Mouse (Mus musculus): ENCODE results near the gene Theg. TPM values are rescaled to one million over a fixed set of nuclear protein-coding genes. Genes with fewer than 3 reads are reported as not detected.

Theg gene
- polyA plus RNA-seq, 1 experiment from 2014 or later: not detected

GRCm38 (mm10) chr10:79594111-79594510, 7.0 kb upstream of the Theg start:
- peaks cover 6% of the 10 kb centered on the region; the same call in 1 of the 2 replicates for H3K27me3 ChIP-seq
- no peaks in the 10 kb centered on the region; the same call in 1 of the 2 replicates for H3K9me3 ChIP-seq (replicated peaks)
- no peak overlapping the region for H3K27ac ChIP-seq (replicated peaks)
- no peak overlapping the region for H3K4me2 ChIP-seq (replicated peaks)
- no peaks in the 10 kb centered on the region for H3K4me1 ChIP-seq
- no peak overlapping the region for H3K4me3 ChIP-seq (replicated peaks)
- ATAC-seq (ENCODE audit: insufficient number of reproducible peaks, low FRiP score, low TSS enrichment, low read depth): no peak
- 55% methylated on average over 6 of the region's 6 CpGs for WGBS
- no peak overlapping the region for H3K9ac ChIP-seq
- no peaks in the 10 kb centered on the region for H3K36me3 ChIP-seq

- no peak for ATAC-seq (ENCODE audit: insufficient number of reproducible peaks, low FRiP score, low TSS enrichment, low read depth)
- H3K27ac ChIP-seq (replicated peaks): no peak overlapping the region
- peaks cover 4% of the 10 kb centered on the region; the same call in 1 of the 2 replicates for H3K27me3 ChIP-seq
- no peaks in the 10 kb centered on the region for H3K36me3 ChIP-seq
- no peaks in the 10 kb centered on the region for H3K4me1 ChIP-seq
- no peak overlapping the region for H3K4me3 ChIP-seq (replicated peaks)
- no peaks in the 10 kb centered on the region; the same call in 1 of the 2 replicates for H3K9me3 ChIP-seq (replicated peaks)
- no peak overlapping the region for H3K4me2 ChIP-seq (replicated peaks)
- H3K9ac ChIP-seq: no peak overlapping the region
- WGBS: 90% methylated on average over 1 of the region's 1 CpGs
These were observed 3.6 kb upstream of the Theg start for GRCm38 (mm10) chr10:79590702-79591101.

DNA sequence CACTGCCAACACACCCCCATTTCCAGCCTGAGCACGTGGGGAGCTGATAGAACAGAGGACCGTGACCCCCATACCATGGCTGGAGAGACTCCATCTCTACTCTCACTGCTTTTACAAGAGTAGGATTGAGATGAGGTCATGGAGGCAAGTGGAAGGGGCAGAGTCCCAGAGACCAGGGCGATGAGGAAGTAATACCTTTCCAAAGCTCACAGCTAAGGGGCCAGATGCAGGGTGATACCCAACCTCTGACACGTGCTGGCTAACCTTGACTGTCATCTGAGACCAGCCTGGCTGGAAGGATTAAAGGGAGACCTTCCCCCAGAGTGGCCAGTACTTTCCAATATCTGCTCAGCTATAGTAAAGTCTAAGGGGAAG, 608 bp upstream of the Theg start:
- Histone ChIP-seq H3K4me3 (replicated peaks) (no peak overlapping the region), H3K27ac (replicated peaks) (no peak overlapping the region), H3K4me1 (no peaks in the 10 kb centered on the region), H3K36me3 (no peaks in the 10 kb centered on the region), H3K4me2 (replicated peaks) (no peak overlapping the region), H3K9me3 (replicated peaks) (no peaks in the 10 kb centered on the region; the same call in 1 of the 2 replicates), H3K9ac (no peak overlapping the region), H3K27me3 (no peaks in the 10 kb centered on the region)
- no peak for ATAC-seq (ENCODE audit: insufficient number of reproducible peaks, low FRiP score, low TSS enrichment, low read depth)
- whole genome bisulfite sequencing: 62% methylated on average over 4 of the region's 4 CpGs

DNA sequence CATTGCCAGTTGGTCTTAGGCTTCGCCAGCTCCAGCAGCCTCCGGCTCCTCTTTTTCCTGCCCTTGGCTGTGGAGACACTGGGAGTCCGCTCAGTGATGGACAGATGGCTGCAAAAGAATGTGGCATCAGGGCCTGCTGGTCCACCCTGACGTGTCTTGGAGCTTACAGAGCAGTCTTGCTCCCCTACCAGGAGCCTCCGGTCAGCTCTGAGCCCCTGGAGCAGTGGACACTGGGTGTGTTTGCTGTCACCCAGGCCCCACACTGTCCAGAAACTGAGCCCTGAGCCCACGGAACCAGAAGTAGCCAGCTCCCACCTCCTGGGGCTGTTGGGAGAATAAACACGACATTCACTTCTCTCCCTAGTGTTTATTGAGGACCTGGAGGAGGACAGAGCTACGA, 888 bp downstream of the Theg start:
- H3K9ac ChIP-seq: no peak overlapping the region
- 73% methylated on average over 8 of the region's 8 CpGs for WGBS
- no peaks in the 10 kb centered on the region for H3K27me3 ChIP-seq
- H3K9me3 ChIP-seq (replicated peaks): no peaks in the 10 kb centered on the region
- no peak for ATAC-seq (ENCODE audit: insufficient number of reproducible peaks, low FRiP score, low TSS enrichment, low read depth)
- H3K4me3 ChIP-seq (replicated peaks): no peak overlapping the region
- no peak overlapping the region for H3K27ac ChIP-seq (replicated peaks)
- no peaks in the 10 kb centered on the region for H3K4me1 ChIP-seq
- no peak overlapping the region for H3K4me2 ChIP-seq (replicated peaks)
- no peaks in the 10 kb centered on the region for H3K36me3 ChIP-seq

DNA sequence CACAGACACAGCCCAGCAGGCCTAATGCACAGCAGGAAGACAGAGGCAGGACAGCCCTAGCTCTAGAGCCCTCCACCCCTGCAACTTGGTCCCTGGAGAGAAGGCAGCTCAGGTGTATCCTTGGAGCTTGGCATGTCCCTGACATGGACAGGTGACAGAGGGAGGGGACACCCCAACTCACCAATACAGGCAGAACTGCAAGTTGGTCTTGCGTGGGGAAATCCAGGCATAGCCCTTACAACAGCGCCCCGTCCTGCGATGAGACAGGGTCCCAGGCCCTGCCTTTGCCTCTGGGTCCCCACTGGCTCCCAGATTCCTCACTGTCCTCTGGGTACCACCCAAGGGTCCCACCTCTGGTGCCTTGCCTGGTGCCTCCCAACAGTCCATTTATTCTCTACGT, 1.4 kb downstream of the Theg start:
- H3K36me3 ChIP-seq: no peaks in the 10 kb centered on the region
- H3K27ac ChIP-seq (replicated peaks): no peak overlapping the region
- no peak overlapping the region for H3K4me2 ChIP-seq (replicated peaks)
- H3K4me1 ChIP-seq: no peaks in the 10 kb centered on the region
- no peaks in the 10 kb centered on the region for H3K27me3 ChIP-seq
- no peak overlapping the region for H3K4me3 ChIP-seq (replicated peaks)
- WGBS: 87% methylated on average over 4 of the region's 5 CpGs
- H3K9me3 ChIP-seq (replicated peaks): no peaks in the 10 kb centered on the region
- no peak overlapping the region for H3K9ac ChIP-seq
- ATAC-seq (ENCODE audit: insufficient number of reproducible peaks, low FRiP score, low TSS enrichment, low read depth): peak; percentile 3; the same call in 1 of the 2 replicates

GRCm38 (mm10) chr10:79585136-79585535, 2.0 kb downstream of the Theg start:
- Histone ChIP-seq H3K27me3 (no peaks in the 10 kb centered on the region), H3K9ac (no peak overlapping the region), H3K27ac (replicated peaks) (no peak overlapping the region), H3K36me3 (no peaks in the 10 kb centered on the region), H3K9me3 (replicated peaks) (no peaks in the 10 kb centered on the region), H3K4me2 (replicated peaks) (no peak overlapping the region), H3K4me1 (no peaks in the 10 kb centered on the region), H3K4me3 (replicated peaks) (no peak overlapping the region)
- ATAC-seq (ENCODE audit: insufficient number of reproducible peaks, low FRiP score, low TSS enrichment, low read depth): no peak
- 81% methylated on average over 6 of the region's 6 CpGs for WGBS

- no peak for ATAC-seq (ENCODE audit: insufficient number of reproducible peaks, low FRiP score, low TSS enrichment, low read depth)
- WGBS: 71% methylated on average over 9 of the region's 9 CpGs
- Histone ChIP-seq H3K9ac (no peak overlapping the region), H3K4me3 (replicated peaks) (no peak overlapping the region), H3K27ac (replicated peaks) (no peak overlapping the region), H3K4me1 (no peaks in the 10 kb centered on the region), H3K4me2 (replicated peaks) (no peak overlapping the region), H3K9me3 (replicated peaks) (no peaks in the 10 kb centered on the region), H3K36me3 (no peaks in the 10 kb centered on the region), H3K27me3 (no peaks in the 10 kb centered on the region)
These were observed 2.7 kb downstream of the Theg start for GRCm38 (mm10) chr10:79584426-79584825.

- Histone ChIP-seq H3K9me3 (replicated peaks) (no peaks in the 10 kb centered on the region), H3K36me3 (no peaks in the 10 kb centered on the region), H3K4me2 (replicated peaks) (no peak overlapping the region), H3K27me3 (no peaks in the 10 kb centered on the region), H3K9ac (no peak overlapping the region), H3K4me3 (replicated peaks) (no peak overlapping the region), H3K4me1 (no peaks in the 10 kb centered on the region), H3K27ac (replicated peaks) (no peak overlapping the region)
- ATAC-seq (ENCODE audit: insufficient number of reproducible peaks, low FRiP score, low TSS enrichment, low read depth): no peak
- WGBS: 61% methylated on average over 7 of the region's 7 CpGs
These were observed 3.1 kb downstream of the Theg start for GRCm38 (mm10) chr10:79584021-79584420.

DNA sequence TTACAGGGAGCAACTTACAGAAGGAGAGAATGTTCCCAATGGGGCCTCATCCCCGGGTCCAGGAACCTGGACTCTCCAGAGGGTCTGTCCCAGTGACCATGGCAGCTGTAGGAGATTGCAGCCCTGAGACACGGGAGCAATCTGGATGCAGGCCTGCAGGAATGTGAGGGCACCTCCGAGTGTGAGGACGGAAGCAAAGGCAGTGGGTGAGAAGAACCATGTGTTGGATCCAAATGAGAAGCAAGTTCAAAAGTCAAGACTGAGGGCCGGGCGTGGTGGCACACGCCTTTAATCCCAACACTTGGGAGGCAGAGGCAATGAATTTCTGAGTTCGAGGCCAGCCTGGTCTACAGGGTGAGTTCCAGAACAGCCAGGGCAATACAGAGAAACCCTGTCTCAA, 5.6 kb downstream of the Theg start:
- no peak overlapping the region for H3K4me2 ChIP-seq (replicated peaks)
- 87% methylated on average over 8 of the region's 8 CpGs for WGBS
- no peak for ATAC-seq (ENCODE audit: insufficient number of reproducible peaks, low FRiP score, low TSS enrichment, low read depth)
- H3K36me3 ChIP-seq: no peaks in the 10 kb centered on the region
- no peaks in the 10 kb centered on the region for H3K27me3 ChIP-seq
- H3K9me3 ChIP-seq (replicated peaks): no peaks in the 10 kb centered on the region
- H3K4me1 ChIP-seq: no peaks in the 10 kb centered on the region
- no peak overlapping the region for H3K4me3 ChIP-seq (replicated peaks)
- H3K9ac ChIP-seq: no peak overlapping the region
- H3K27ac ChIP-seq (replicated peaks): no peak overlapping the region

- Histone ChIP-seq H3K36me3 (no peaks in the 10 kb centered on the region), H3K9ac (no peak overlapping the region), H3K27ac (replicated peaks) (no peak overlapping the region), H3K9me3 (replicated peaks) (no peaks in the 10 kb centered on the region), H3K4me3 (replicated peaks) (no peak overlapping the region), H3K4me1 (no peaks in the 10 kb centered on the region), H3K27me3 (no peaks in the 10 kb centered on the region), H3K4me2 (replicated peaks) (no peak overlapping the region)
- no peak for ATAC-seq (ENCODE audit: insufficient number of reproducible peaks, low FRiP score, low TSS enrichment, low read depth)
- WGBS: 40% methylated on average over 6 of the region's 6 CpGs
These were observed 6.3 kb downstream of the Theg start for GRCm38 (mm10) chr10:79580811-79581210.

GRCm38 (mm10) chr10:79580356-79580755, 6.8 kb downstream of the Theg start:
- 62% methylated on average over 7 of the region's 7 CpGs for WGBS
- no peaks in the 10 kb centered on the region for H3K4me1 ChIP-seq
- H3K9me3 ChIP-seq (replicated peaks): no peaks in the 10 kb centered on the region
- H3K9ac ChIP-seq: no peak overlapping the region
- H3K27ac ChIP-seq (replicated peaks): no peak overlapping the region
- H3K36me3 ChIP-seq: no peaks in the 10 kb centered on the region
- no peaks in the 10 kb centered on the region for H3K27me3 ChIP-seq
- no peak overlapping the region for H3K4me3 ChIP-seq (replicated peaks)
- ATAC-seq (ENCODE audit: insufficient number of reproducible peaks, low FRiP score, low TSS enrichment, low read depth): no peak
- H3K4me2 ChIP-seq (replicated peaks): no peak overlapping the region

DNA sequence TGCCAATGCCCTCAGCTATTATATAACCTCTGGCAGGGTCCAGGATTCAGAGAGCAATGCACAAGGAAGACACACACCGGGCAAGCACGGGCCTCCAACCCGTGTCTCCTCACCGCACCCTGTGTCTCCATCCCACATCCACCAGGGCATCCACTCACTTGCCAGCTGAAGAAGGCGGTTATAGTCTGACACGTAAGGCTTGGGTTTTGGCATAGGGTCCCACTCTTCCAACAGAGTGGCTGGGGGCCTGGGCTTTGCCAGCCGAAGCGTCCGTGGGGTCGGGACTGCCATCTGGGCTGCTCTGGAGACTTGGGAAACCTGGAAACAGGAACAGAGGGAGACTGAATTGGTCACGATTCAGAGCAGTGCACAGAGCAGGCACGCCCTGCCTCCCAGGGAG, 7.3 kb downstream of the Theg start:
- no peaks in the 10 kb centered on the region for H3K27me3 ChIP-seq
- H3K4me2 ChIP-seq (replicated peaks): no peak overlapping the region
- H3K4me1 ChIP-seq: no peaks in the 10 kb centered on the region
- H3K9me3 ChIP-seq (replicated peaks): no peaks in the 10 kb centered on the region
- no peak overlapping the region for H3K4me3 ChIP-seq (replicated peaks)
- H3K27ac ChIP-seq (replicated peaks): no peak overlapping the region
- ATAC-seq (ENCODE audit: insufficient number of reproducible peaks, low FRiP score, low TSS enrichment, low read depth): no peak
- H3K36me3 ChIP-seq: no peaks in the 10 kb centered on the region
- WGBS: 71% methylated on average over 12 of the region's 12 CpGs
- no peak overlapping the region for H3K9ac ChIP-seq
